Mouse (Mus musculus): ENCODE results near the gene Gm10188. TPM values are rescaled to one million over a fixed set of nuclear protein-coding genes. Genes with fewer than 3 reads are reported as not detected.

The Gm10188 gene
- total and polyA plus RNA-seq, 2 experiments from 2014 or later = not detected

- Histone ChIP-seq H3K9ac (no peak overlapping the region), H3K4me3 (ENCODE audit: low read depth, low read length) (no peak overlapping the region), H3K4me2 (ENCODE audit: low read depth) (no peak overlapping the region), H3K27me3 (ENCODE audit: insufficient read depth, low read length) (no peaks in the 10 kb centered on the region), H3K27ac (ENCODE audit: low read depth, low read length) (no peak overlapping the region), H3K4me1 (ENCODE audit: insufficient read depth) (peaks cover 5% of the 10 kb centered on the region; the same call in 1 of the 2 replicates), H3K9me3 (ENCODE audit: low read length) (no peaks in the 10 kb centered on the region), H3K36me3 (ENCODE audit: insufficient read depth) (no peaks in the 10 kb centered on the region)
- DNase-seq = no peak
- no peak for TF ChIP-seq CTCF (IDR thresholded peaks at IDR 0.05; ENCODE audit: low read depth)
- ATAC-seq = no peak
- 88% methylated on average over 10 of the region's 10 CpGs for WGBS
Measured at GRCm38 (mm10) chr1:132265936-132266335, 36.4 kb upstream of the Gm10188 start.

DNA sequence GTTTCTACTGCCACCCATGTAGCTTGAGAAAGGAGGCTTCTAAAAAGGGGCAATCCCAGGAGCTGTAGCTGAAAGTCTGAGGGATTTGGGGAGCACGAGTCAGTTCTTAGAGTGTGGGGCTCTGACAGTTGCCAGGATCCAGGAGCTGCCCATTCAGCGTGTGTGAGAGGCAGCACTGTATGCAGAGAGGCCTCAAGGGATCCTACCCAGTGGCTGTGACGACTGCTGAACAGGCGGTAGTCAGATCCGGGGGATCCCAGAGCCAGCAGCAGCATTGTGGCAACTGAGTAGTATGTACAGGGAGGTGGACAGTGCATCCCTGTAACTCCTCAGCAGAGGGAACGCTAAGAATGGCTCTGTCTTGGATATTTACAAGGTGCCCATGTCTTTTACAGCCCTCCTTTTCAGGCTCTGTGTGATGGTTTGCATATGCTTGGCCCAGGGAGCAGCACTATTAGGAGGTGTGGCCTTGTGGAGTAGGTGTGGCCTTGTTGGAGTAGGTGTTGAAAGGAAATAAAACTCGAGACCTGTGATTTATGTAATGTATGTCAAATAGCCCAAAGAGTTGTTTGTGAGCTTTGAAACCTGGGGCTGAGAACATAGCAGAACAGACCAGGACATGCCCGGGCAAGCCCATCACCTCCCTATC, 35.8 kb upstream of the Gm10188 start:
- Histone ChIP-seq H3K27me3 (ENCODE audit: insufficient read depth, low read length) (no peaks in the 10 kb centered on the region), H3K4me1 (ENCODE audit: insufficient read depth) (peaks cover 5% of the 10 kb centered on the region; the same call in 1 of the 2 replicates), H3K36me3 (ENCODE audit: insufficient read depth) (no peaks in the 10 kb centered on the region), H3K9ac (no peak overlapping the region), H3K9me3 (ENCODE audit: low read length) (no peaks in the 10 kb centered on the region), H3K4me2 (ENCODE audit: low read depth) (no peak overlapping the region), H3K4me3 (ENCODE audit: low read depth, low read length) (no peak overlapping the region), H3K27ac (ENCODE audit: low read depth, low read length) (no peak overlapping the region)
- DNase-seq = no peak
- ATAC-seq = no peak
- WGBS = 83% methylated on average over 8 of the region's 8 CpGs
- TF ChIP-seq CTCF (IDR thresholded peaks at IDR 0.05; ENCODE audit: low read depth) = no peak

- WGBS = 82% methylated on average over 7 of the region's 7 CpGs
- H3K4me2 ChIP-seq (ENCODE audit: low read depth) = no peak overlapping the region
- no peaks in the 10 kb centered on the region for H3K9me3 ChIP-seq (ENCODE audit: low read length)
- H3K36me3 ChIP-seq (ENCODE audit: insufficient read depth) = no peaks in the 10 kb centered on the region
- H3K27ac ChIP-seq (ENCODE audit: low read depth, low read length) = no peak overlapping the region
- H3K9ac ChIP-seq = no peak overlapping the region
- ATAC-seq = no peak
- no peak overlapping the region for H3K4me3 ChIP-seq (ENCODE audit: low read depth, low read length)
- no peak for TF ChIP-seq CTCF (IDR thresholded peaks at IDR 0.05; ENCODE audit: low read depth)
- no peaks in the 10 kb centered on the region for H3K27me3 ChIP-seq (ENCODE audit: insufficient read depth, low read length)
- H3K4me1 ChIP-seq (ENCODE audit: insufficient read depth) = peaks cover 5% of the 10 kb centered on the region; the same call in 1 of the 2 replicates
- DNase-seq = no peak
Measured at GRCm38 (mm10) chr1:132264577-132264976, 35.0 kb upstream of the Gm10188 start.

DNA sequence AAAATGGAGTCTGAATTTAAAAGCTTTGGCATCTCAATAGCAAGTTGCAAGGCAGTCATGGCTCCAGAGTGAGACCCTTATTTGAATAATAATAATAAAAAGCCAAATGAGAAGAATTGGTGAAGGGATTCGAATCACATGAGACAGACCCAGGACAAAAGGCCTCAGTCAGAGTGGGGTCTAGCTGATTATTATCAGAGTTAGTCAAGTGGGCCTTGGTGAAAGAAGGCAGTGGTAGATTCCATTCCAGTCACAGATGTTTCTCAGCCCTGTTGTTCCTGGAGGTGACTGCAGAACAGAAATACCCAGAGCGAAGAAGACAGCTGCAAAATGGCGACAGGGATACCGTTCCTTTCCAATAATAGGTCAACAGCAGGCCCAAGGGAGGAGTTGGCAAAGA, 34.1 kb upstream of the Gm10188 start:
- no peaks in the 10 kb centered on the region for H3K9me3 ChIP-seq (ENCODE audit: low read length)
- TF ChIP-seq CTCF (IDR thresholded peaks at IDR 0.05; ENCODE audit: low read depth) = no peak
- H3K9ac ChIP-seq = no peak overlapping the region
- peaks cover 4% of the 10 kb centered on the region; the same call in 1 of the 2 replicates for H3K4me1 ChIP-seq (ENCODE audit: insufficient read depth)
- no peak overlapping the region for H3K4me3 ChIP-seq (ENCODE audit: low read depth, low read length)
- no peak overlapping the region for H3K4me2 ChIP-seq (ENCODE audit: low read depth)
- H3K27me3 ChIP-seq (ENCODE audit: insufficient read depth, low read length) = no peaks in the 10 kb centered on the region
- no peak for DNase-seq
- H3K27ac ChIP-seq (ENCODE audit: low read depth, low read length) = no peak overlapping the region
- H3K36me3 ChIP-seq (ENCODE audit: insufficient read depth) = no peaks in the 10 kb centered on the region
- no peak for ATAC-seq
- WGBS = 63% methylated on average over 4 of the region's 4 CpGs

GRCm38 (mm10) chr1:132261058-132261457, 31.5 kb upstream of the Gm10188 start:
- Histone ChIP-seq H3K4me2 (ENCODE audit: low read depth) (no peak overlapping the region), H3K27ac (ENCODE audit: low read depth, low read length) (no peak overlapping the region), H3K9ac (no peak overlapping the region), H3K9me3 (ENCODE audit: low read length) (no peaks in the 10 kb centered on the region), H3K27me3 (ENCODE audit: insufficient read depth, low read length) (no peaks in the 10 kb centered on the region), H3K4me3 (ENCODE audit: low read depth, low read length) (no peak overlapping the region), H3K4me1 (ENCODE audit: insufficient read depth) (no peaks in the 10 kb centered on the region), H3K36me3 (ENCODE audit: insufficient read depth) (0 out of 2 replicates have a peak, but pooled peaks cover 3% of the 10 kb centered on the region)
- TF ChIP-seq CTCF (IDR thresholded peaks at IDR 0.05; ENCODE audit: low read depth) = peak; percentile 50; the same call in 1 of the 2 replicates
- ATAC-seq (no peak), DNase-seq (no peak)
- 65% methylated on average over 5 of the region's 5 CpGs for WGBS

- WGBS = 97% methylated on average over 1 of the region's 1 CpGs
- DNase-seq = no peak
- no peaks in the 10 kb centered on the region for H3K4me1 ChIP-seq (ENCODE audit: insufficient read depth)
- no peaks in the 10 kb centered on the region for H3K9me3 ChIP-seq (ENCODE audit: low read length)
- H3K36me3 ChIP-seq (ENCODE audit: insufficient read depth) = 0 out of 2 replicates have a peak, but pooled peaks cover 3% of the 10 kb centered on the region
- H3K9ac ChIP-seq = no peak overlapping the region
- H3K4me3 ChIP-seq (ENCODE audit: low read depth, low read length) = no peak overlapping the region
- no peak overlapping the region for H3K4me2 ChIP-seq (ENCODE audit: low read depth)
- no peak for ATAC-seq
- no peak overlapping the region for H3K27ac ChIP-seq (ENCODE audit: low read depth, low read length)
- no peak for TF ChIP-seq CTCF (IDR thresholded peaks at IDR 0.05; ENCODE audit: low read depth)
- H3K27me3 ChIP-seq (ENCODE audit: insufficient read depth, low read length) = no peaks in the 10 kb centered on the region
Measured at GRCm38 (mm10) chr1:132260331-132260730, 30.8 kb upstream of the Gm10188 start.

GRCm38 (mm10) chr1:132254467-132254866, 24.9 kb upstream of the Gm10188 start:
- ATAC-seq = no peak
- WGBS = 75% methylated on average over 6 of the region's 6 CpGs
- no peak overlapping the region for H3K27ac ChIP-seq (ENCODE audit: low read depth, low read length)

More at GRCm38 (mm10) chr1:132254467-132254866, 24.9 kb upstream of the Gm10188 start:
- Histone ChIP-seq H3K9ac (no peak overlapping the region), H3K4me3 (ENCODE audit: low read depth, low read length) (no peak overlapping the region), H3K36me3 (ENCODE audit: insufficient read depth) (0 out of 2 replicates have a peak, but pooled peaks cover 3% of the 10 kb centered on the region), H3K9me3 (ENCODE audit: low read length) (no peaks in the 10 kb centered on the region), H3K27me3 (ENCODE audit: insufficient read depth, low read length) (no peaks in the 10 kb centered on the region), H3K4me2 (ENCODE audit: low read depth) (no peak overlapping the region), H3K4me1 (ENCODE audit: insufficient read depth) (no peaks in the 10 kb centered on the region)
- TF ChIP-seq CTCF (IDR thresholded peaks at IDR 0.05; ENCODE audit: low read depth) = no peak
- DNase-seq = no peak

Data from forebrain, postnatal 0 days (tissue).